ENCODE assay signal across 9 mouse cellular contexts in the genomic region with DNA sequence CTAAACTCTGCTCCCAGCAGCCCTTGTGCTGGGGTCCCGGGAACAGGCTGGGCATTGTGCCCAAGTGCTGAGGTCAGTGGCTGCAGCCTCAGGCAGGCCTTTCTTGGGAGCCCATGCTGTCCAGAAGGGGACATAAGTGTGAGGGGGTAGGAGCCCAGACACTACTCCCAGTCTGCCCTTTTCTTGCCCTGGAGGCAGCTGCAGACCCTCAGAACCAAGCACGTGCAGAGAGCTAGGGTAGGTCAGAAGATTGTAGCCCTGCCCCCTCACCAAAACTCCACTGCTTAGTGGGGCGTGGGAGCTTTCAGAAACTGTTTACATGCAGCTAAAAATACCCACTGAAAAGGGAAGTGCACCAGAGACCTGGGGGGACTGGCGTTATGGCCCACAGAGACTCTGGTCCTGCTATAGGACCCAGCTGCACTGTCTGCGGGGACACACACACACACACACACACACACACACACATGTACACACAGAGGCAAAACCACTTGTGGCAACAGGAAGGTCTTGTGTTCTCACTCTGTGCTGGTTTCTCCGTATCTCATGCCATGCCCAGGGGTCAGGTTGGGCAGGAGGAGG. TPM values are rescaled to one million over a fixed set of nuclear protein-coding genes. Genes with fewer than 3 reads are reported as not detected.
DNase-seq lines count a peak whose midpoint lies in the region; ATAC-seq and TF ChIP-seq lines count a peak whose summit lies in the region.
"Had no signal": no experiment of that assay in that cellular context is flagged by ENCODE, and none has a peak within 500 bp of the region (broad histone marks: within the 10 kb centered on the region; RNA-seq: fewer than 3 reads in every experiment).

No protein-coding gene starts in this region.

- H3K4me3 ChIP-seq in forebrain, embryonic 10.5 days, result no peak overlapping the region; the same call in 1 of the 2 replicates
- no peak overlapping the region for H3K4me3 ChIP-seq in forebrain, embryonic 11.5 days (ENCODE audit: low read depth, low read length)
- H3K4me3 ChIP-seq in CH12.LX (replicated peaks in 1 of 3; ENCODE audit: low read depth in 2 of 3, low read length in 2 of 3, poor library complexity in 1 of 3), result peak overlapping the region in 1 of 3 experiments; percentile 30
- no peak overlapping the region for H3K4me3 ChIP-seq in forebrain, embryonic 15.5 days
- no peak overlapping the region for H3K4me3 ChIP-seq in hindbrain, embryonic 15.5 days
- H3K4me3 ChIP-seq in liver, embryonic 11.5 days (ENCODE audit: low read depth, low read length), result peak overlapping the region; percentile 5; the same call in 1 of the 2 replicates

- H3K9me3 ChIP-seq in forebrain, embryonic 10.5 days, result no peaks in the 10 kb centered on the region
- no peaks in the 10 kb centered on the region for H3K9me3 ChIP-seq in forebrain, embryonic 11.5 days (ENCODE audit: control insufficient read depth, low read length)
- H3K9me3 ChIP-seq in CH12.LX (replicated peaks; ENCODE audit: low read length), result no peaks in the 10 kb centered on the region
- no peaks in the 10 kb centered on the region for H3K9me3 ChIP-seq in forebrain, embryonic 15.5 days
- H3K9me3 ChIP-seq in hindbrain, embryonic 15.5 days, result no peaks in the 10 kb centered on the region
- no peaks in the 10 kb centered on the region for H3K9me3 ChIP-seq in liver, embryonic 11.5 days (ENCODE audit: control insufficient read depth, low read length)

- TF ChIP-seq EP300 in CH12.LX (IDR thresholded peaks at IDR 0.05; ENCODE audit: low read length), result peak; percentile 91

- WGBS in forebrain, embryonic 10.5 days, result 54% methylated on average over 6 of the region's 6 CpGs
- 62% methylated on average over 6 of the region's 6 CpGs for WGBS in forebrain, embryonic 11.5 days
- 52% methylated on average over 6 of the region's 6 CpGs for WGBS in forebrain, embryonic 15.5 days
- 55% methylated on average over 6 of the region's 6 CpGs for WGBS in hindbrain, embryonic 15.5 days
- WGBS in liver, embryonic 11.5 days, result 29% methylated on average over 6 of the region's 6 CpGs

- H3K36me3 ChIP-seq in forebrain, embryonic 10.5 days (replicated peaks), result peaks cover 53% of the 10 kb centered on the region
- H3K36me3 ChIP-seq in forebrain, embryonic 11.5 days (ENCODE audit: control insufficient read depth, insufficient read depth, low read length), result no peaks in the 10 kb centered on the region
- H3K36me3 ChIP-seq in CH12.LX (replicated peaks in 1 of 2; ENCODE audit: control insufficient read depth in 1 of 2, insufficient read depth in 1 of 2, low read length in 1 of 2), result peaks cover 5 to 49% of the 10 kb centered on the region in 2 experiments
- H3K36me3 ChIP-seq in forebrain, embryonic 15.5 days, result no peaks in the 10 kb centered on the region; the same call in 1 of the 2 replicates
- H3K36me3 ChIP-seq in hindbrain, embryonic 15.5 days, result no peaks in the 10 kb centered on the region
- peaks cover 4% of the 10 kb centered on the region; the same call in 1 of the 2 replicates for H3K36me3 ChIP-seq in liver, embryonic 11.5 days (ENCODE audit: control insufficient read depth, insufficient read depth, low read length)

- TF ChIP-seq RAD21 in CH12.LX (IDR thresholded peaks at IDR 0.05; ENCODE audit: low read depth, low read length), result no peak; the same call in 1 of the 2 replicates

- peak overlapping the region; percentile 72 for H3K27ac ChIP-seq in forebrain, embryonic 10.5 days
- H3K27ac ChIP-seq in forebrain, embryonic 11.5 days (ENCODE audit: low read depth, low read length), result no peak overlapping the region
- H3K27ac ChIP-seq in CH12.LX (ENCODE audit: insufficient read depth, low read depth), result peak overlapping the region; percentile 92
- peak overlapping the region; percentile 47 for H3K27ac ChIP-seq in forebrain, embryonic 15.5 days (replicated peaks)
- H3K27ac ChIP-seq in hindbrain, embryonic 15.5 days (replicated peaks), result peak overlapping the region; percentile 53
- peak overlapping the region; percentile 87; the same call in 1 of the 2 replicates for H3K27ac ChIP-seq in liver, embryonic 11.5 days (ENCODE audit: low read depth, low read length)

- H3K4me1 ChIP-seq in forebrain, embryonic 10.5 days, result peaks cover 74% of the 10 kb centered on the region
- H3K4me1 ChIP-seq in forebrain, embryonic 11.5 days (replicated peaks; ENCODE audit: control insufficient read depth, insufficient read depth, low read length), result peaks cover 12% of the 10 kb centered on the region; the same call in 1 of the 2 replicates
- H3K4me1 ChIP-seq in CH12.LX (ENCODE audit: control insufficient read depth in 1 of 2, insufficient read depth in 2 of 2), result peaks cover 55 to 98% of the 10 kb centered on the region in 2 experiments
- H3K4me1 ChIP-seq in forebrain, embryonic 15.5 days, result peaks cover 75% of the 10 kb centered on the region
- peaks cover 73% of the 10 kb centered on the region for H3K4me1 ChIP-seq in hindbrain, embryonic 15.5 days (replicated peaks)
- peaks cover 69% of the 10 kb centered on the region for H3K4me1 ChIP-seq in liver, embryonic 11.5 days (replicated peaks; ENCODE audit: control insufficient read depth, insufficient read depth, low read length)

- no peak overlapping the region for H3K4me2 ChIP-seq in forebrain, embryonic 11.5 days (ENCODE audit: low read depth, low read length, severe bottlenecking)
- H3K4me2 ChIP-seq in CH12.LX (ENCODE audit: insufficient read depth, low read depth, poor library complexity, severe bottlenecking), result peak overlapping the region; percentile 94
- H3K4me2 ChIP-seq in forebrain, embryonic 15.5 days (replicated peaks), result no peak overlapping the region
- no peak overlapping the region for H3K4me2 ChIP-seq in hindbrain, embryonic 15.5 days
- peak overlapping the region; percentile 73 for H3K4me2 ChIP-seq in liver, embryonic 11.5 days

- TF ChIP-seq POLR2A in CH12.LX (IDR thresholded peaks at IDR 0.05; ENCODE audit: low read depth, low read length), result peak; percentile 43; the same call in 1 of the 2 replicates

- TF ChIP-seq CTCF in CH12.LX (conservative IDR thresholded peaks at IDR 0.05 in 1 of 2, IDR thresholded peaks at IDR 0.05 in 1 of 2; ENCODE audit: low read depth in 2 of 2, low read length in 2 of 2), result no peak

- DNase-seq in forebrain, embryonic 10.5 days (ENCODE audit: extremely low spot score, low spot score), result no peak
- DNase-seq in forebrain, embryonic 11.5 days (ENCODE audit: low spot score), result no peak
- peak; percentile 88 for DNase-seq in CH12.LX (ENCODE audit: extremely low read depth)
- no peak for DNase-seq in liver, embryonic 11.5 days (ENCODE audit: low spot score)
- no peak for DNase-seq in frontal cortex, postnatal 14 days (ENCODE audit: low spot score in 2 of 2)

- no peaks in the 10 kb centered on the region for H3K27me3 ChIP-seq in forebrain, embryonic 10.5 days (ENCODE audit: poor library complexity, severe bottlenecking)
- H3K27me3 ChIP-seq in forebrain, embryonic 11.5 days (ENCODE audit: control insufficient read depth, insufficient read depth, low read length), result no peaks in the 10 kb centered on the region
- no peaks in the 10 kb centered on the region for H3K27me3 ChIP-seq in CH12.LX (replicated peaks)
- H3K27me3 ChIP-seq in forebrain, embryonic 15.5 days, result no peaks in the 10 kb centered on the region
- no peaks in the 10 kb centered on the region for H3K27me3 ChIP-seq in hindbrain, embryonic 15.5 days
- no peaks in the 10 kb centered on the region for H3K27me3 ChIP-seq in liver, embryonic 11.5 days (replicated peaks; ENCODE audit: control insufficient read depth, insufficient read depth, low read length)

- dilution Hi-C loops in CH12.LX (cut with MboI; ENCODE audit: extremely low pct_ligation_motif_present, extremely low pct_unique_long_range_greater_than_20kb, low sequenced_read_pairs), result no loop called here

- in situ Hi-C loops in CH12.LX (cut with MboI; ENCODE audit: low pct_ligation_motif_present, low pct_unique_long_range_greater_than_20kb, low sequenced_read_pairs), result no loop called here

- H3K79me2 ChIP-seq in CH12.LX (replicated peaks; ENCODE audit: control insufficient read depth, extremely low read depth, insufficient read depth, poor library complexity, severe bottlenecking), result peaks cover 88% of the 10 kb centered on the region

- ATAC-seq in forebrain, embryonic 11.5 days (replicated peaks; ENCODE audit: low FRiP score), result no peak
- peak; percentile 44; the same call in 1 of the 2 replicates for ATAC-seq in forebrain, embryonic 15.5 days (replicated peaks)
- peak; percentile 20; the same call in 1 of the 2 replicates for ATAC-seq in hindbrain, embryonic 15.5 days (ENCODE audit: low FRiP score, low read depth)
- ATAC-seq in liver, embryonic 11.5 days (replicated peaks; ENCODE audit: low FRiP score), result no peak
- peak; percentile 58 for ATAC-seq in neutrophil, adult 5-6 weeks (ENCODE audit: extremely low read depth, insufficient number of reproducible peaks, low FRiP score, poor library complexity, severe bottlenecking)

- H3K9ac ChIP-seq in forebrain, embryonic 11.5 days (ENCODE audit: low read length), result no peak overlapping the region
- H3K9ac ChIP-seq in CH12.LX (ENCODE audit: insufficient read depth, low read depth), result peak overlapping the region; percentile 31
- no peak overlapping the region for H3K9ac ChIP-seq in forebrain, embryonic 15.5 days (replicated peaks)
- 0 out of 2 replicates have a peak overlapping the region, but pooled peaks have one; percentile 5 for H3K9ac ChIP-seq in hindbrain, embryonic 15.5 days
- H3K9ac ChIP-seq in liver, embryonic 11.5 days (ENCODE audit: low read depth, low read length), result peak overlapping the region; percentile 57

RNA-seq across cellular contexts. Expression of a gene that starts 15.6 kb away (rescaled TPM):
- polyA plus RNA-seq in forebrain, embryonic 10.5 days (2016; fragmentation: Nextera tagmentation; extraction: Ambion mirVana), result 28.8 and 33.9 TPM in 2 replicates
- polyA plus RNA-seq in forebrain, embryonic 11.5 days (2014; fragmentation: Nextera tagmentation; extraction: Ambion mirVana), result 32.9 and 39.5 TPM in 2 replicates
- total RNA-seq in CH12.LX (2012; rRNA removed) (111 and 122 TPM in 2 replicates), CH12.LX (2014; rRNA removed) (111 and 125 TPM in 2 replicates)
- polyA plus RNA-seq in CH12.LX (2012; ENCODE audit: insufficient read length, low read depth), result 139 and 153 TPM in 2 replicates
- polyA plus RNA-seq in forebrain, embryonic 15.5 days (2015; fragmentation: Nextera tagmentation; extraction: Ambion mirVana), result 37.4 and 41.7 TPM in 2 replicates
- 36.6 and 44.5 TPM in 2 replicates for polyA plus RNA-seq in hindbrain, embryonic 15.5 days (2015; fragmentation: Nextera tagmentation; extraction: Ambion mirVana)
- polyA plus RNA-seq in liver, embryonic 11.5 days (2014; fragmentation: Nextera tagmentation; extraction: Ambion mirVana), result 45.2 and 47.7 TPM in 2 replicates
- total RNA-seq in neutrophil, adult 5-6 weeks (2017), result 499 and 556 TPM in 2 replicates

RNA-seq across cellular contexts. Expression of a gene that starts 17.3 kb away (rescaled TPM):
- polyA plus RNA-seq in forebrain, embryonic 10.5 days (2016; fragmentation: Nextera tagmentation; extraction: Ambion mirVana), result not detected in 2 replicates
- polyA plus RNA-seq in forebrain, embryonic 11.5 days (2014; fragmentation: Nextera tagmentation; extraction: Ambion mirVana), result not detected in 2 replicates
- total RNA-seq in CH12.LX (2012; rRNA removed) (0.08 TPM in 1 of 2 replicates, not detected in the other), CH12.LX (2014; rRNA removed) (not detected in 2 replicates)
- 0.19 and 0.29 TPM in 2 replicates for polyA plus RNA-seq in CH12.LX (2012; ENCODE audit: insufficient read length, low read depth)
- not detected in 2 replicates for polyA plus RNA-seq in forebrain, embryonic 15.5 days (2015; fragmentation: Nextera tagmentation; extraction: Ambion mirVana)
- polyA plus RNA-seq in hindbrain, embryonic 15.5 days (2015; fragmentation: Nextera tagmentation; extraction: Ambion mirVana), result not detected in 2 replicates
- polyA plus RNA-seq in liver, embryonic 11.5 days (2014; fragmentation: Nextera tagmentation; extraction: Ambion mirVana), result not detected in 2 replicates
- total RNA-seq in neutrophil, adult 5-6 weeks (2017), result 0.93 and 2.0 TPM in 2 replicates

RNA-seq across cellular contexts. Expression of a gene that starts 31.8 kb away (rescaled TPM):
- 1.9 and 2.9 TPM in 2 replicates for polyA plus RNA-seq in forebrain, embryonic 10.5 days (2016; fragmentation: Nextera tagmentation; extraction: Ambion mirVana)
- polyA plus RNA-seq in forebrain, embryonic 11.5 days (2014; fragmentation: Nextera tagmentation; extraction: Ambion mirVana), result 0.15 TPM in 1 of 2 replicates, not detected in the other
- not detected in 2 replicates for total RNA-seq in CH12.LX (2012; rRNA removed)
- not detected in 2 replicates for total RNA-seq in CH12.LX (2014; rRNA removed)
- 0.09 TPM in 1 of 2 replicates, not detected in the other for polyA plus RNA-seq in CH12.LX (2012; ENCODE audit: insufficient read length, low read depth)
- 0.45 TPM in 1 of 2 replicates, not detected in the other for polyA plus RNA-seq in forebrain, embryonic 15.5 days (2015; fragmentation: Nextera tagmentation; extraction: Ambion mirVana)
- 0.19 and 1.3 TPM in 2 replicates for polyA plus RNA-seq in hindbrain, embryonic 15.5 days (2015; fragmentation: Nextera tagmentation; extraction: Ambion mirVana)
- not detected in 2 replicates for polyA plus RNA-seq in liver, embryonic 11.5 days (2014; fragmentation: Nextera tagmentation; extraction: Ambion mirVana)
- total RNA-seq in neutrophil, adult 5-6 weeks (2017), result not detected in 2 replicates
- total RNA-seq: ES-E14 had no signal

RNA-seq across cellular contexts. Expression of a gene that starts 45.7 kb away (rescaled TPM):
- not detected in 2 replicates for polyA plus RNA-seq in forebrain, embryonic 10.5 days (2016; fragmentation: Nextera tagmentation; extraction: Ambion mirVana)
- polyA plus RNA-seq in forebrain, embryonic 11.5 days (2014; fragmentation: Nextera tagmentation; extraction: Ambion mirVana), result not detected in 2 replicates
- total RNA-seq in CH12.LX (2012; rRNA removed) (not detected in 2 replicates), CH12.LX (2014; rRNA removed) (not detected in 2 replicates)
- not detected in 2 replicates for polyA plus RNA-seq in CH12.LX (2012; ENCODE audit: insufficient read length, low read depth)
- polyA plus RNA-seq in forebrain, embryonic 15.5 days (2015; fragmentation: Nextera tagmentation; extraction: Ambion mirVana), result not detected in 2 replicates
- polyA plus RNA-seq in hindbrain, embryonic 15.5 days (2015; fragmentation: Nextera tagmentation; extraction: Ambion mirVana), result not detected in 2 replicates
- not detected in 2 replicates for polyA plus RNA-seq in liver, embryonic 11.5 days (2014; fragmentation: Nextera tagmentation; extraction: Ambion mirVana)
- total RNA-seq in neutrophil, adult 5-6 weeks (2017), result not detected in 2 replicates

RNA-seq across cellular contexts. Expression of a gene that starts 48.6 kb away (rescaled TPM):
- polyA plus RNA-seq in forebrain, embryonic 10.5 days (2016; fragmentation: Nextera tagmentation; extraction: Ambion mirVana), result 12.8 and 14.7 TPM in 2 replicates
- polyA plus RNA-seq in forebrain, embryonic 11.5 days (2014; fragmentation: Nextera tagmentation; extraction: Ambion mirVana), result 12.6 and 15.1 TPM in 2 replicates
- total RNA-seq in CH12.LX (2012; rRNA removed) (10.5 and 11.4 TPM in 2 replicates), CH12.LX (2014; rRNA removed) (1.8 and 2.6 TPM in 2 replicates)
- polyA plus RNA-seq in CH12.LX (2012; ENCODE audit: insufficient read length, low read depth), result 10.0 and 11.8 TPM in 2 replicates
- polyA plus RNA-seq in forebrain, embryonic 15.5 days (2015; fragmentation: Nextera tagmentation; extraction: Ambion mirVana), result 26.6 and 29.8 TPM in 2 replicates
- polyA plus RNA-seq in hindbrain, embryonic 15.5 days (2015; fragmentation: Nextera tagmentation; extraction: Ambion mirVana), result 30.9 and 34.6 TPM in 2 replicates
- 8.4 and 11.6 TPM in 2 replicates for polyA plus RNA-seq in liver, embryonic 11.5 days (2014; fragmentation: Nextera tagmentation; extraction: Ambion mirVana)
- total RNA-seq in neutrophil, adult 5-6 weeks (2017), result 34.4 and 39.3 TPM in 2 replicates

Comparison
In these comparisons a context has a peak if more than half of its experiments do, and no peak if none do; other contexts are left out.
1. ATAC-seq: peak in forebrain, embryonic 15.5 days (single experiment), hindbrain, embryonic 15.5 days (single experiment) and neutrophil, adult 5-6 weeks (single experiment); none in forebrain, embryonic 11.5 days (single experiment) and liver, embryonic 11.5 days (single experiment).
2. H3K4me2 ChIP-seq: peak in CH12.LX (single experiment) and liver, embryonic 11.5 days (single experiment); none in forebrain, embryonic 11.5 days (single experiment), forebrain, embryonic 15.5 days (single experiment) and hindbrain, embryonic 15.5 days (single experiment).
3. H3K9ac ChIP-seq: peak in CH12.LX (single experiment), hindbrain, embryonic 15.5 days (single experiment) and liver, embryonic 11.5 days (single experiment); none in forebrain, embryonic 11.5 days (single experiment) and forebrain, embryonic 15.5 days (single experiment).